Mouse (Mus musculus) gonadal fat pad, adult 2 months (tissue): ENCODE data around the gene Tmem38a. TPM values are rescaled to one million over a fixed set of nuclear protein-coding genes. Genes with fewer than 3 reads are reported as not detected.

Experiments used
- DNase-seq: peaks from one replicate; pipeline ENCODE4 v3.0.0-alpha.2; 2012; ENCODE audit warnings: low read depth
- polyA plus RNA-seq: library from polyadenylated mRNA; depleted of rRNA; stranded (reverse); fragments of >200 nt; gene quantifications from 2 replicates; pipeline ENCODE4 v1.2.3, GENCODE M21; 2012; rRNA removed

Gene Tmem38a
- polyA plus RNA-seq, 1 experiment, result 20.5 TPM

DNA sequence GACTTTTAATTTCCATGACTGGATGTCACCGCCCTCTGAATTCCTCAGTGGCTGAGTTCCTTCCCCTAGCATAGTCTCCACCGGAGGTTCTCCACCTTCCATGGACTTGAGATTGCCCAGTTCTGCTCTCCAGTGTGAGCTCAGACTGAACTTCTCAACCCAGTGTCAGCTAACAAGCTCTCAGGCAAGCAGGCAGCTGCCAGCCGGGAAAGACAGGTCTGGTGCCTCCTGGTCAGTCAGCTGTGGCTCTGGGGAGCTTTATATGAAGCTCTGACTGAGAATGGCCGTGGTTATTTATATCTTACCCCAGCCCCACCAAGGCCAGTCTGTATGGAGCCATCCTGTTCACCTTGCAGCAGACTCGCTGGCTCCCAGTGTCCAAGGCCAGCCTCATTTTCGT lies 12.5 kb downstream of the Tmem38a start:
- no peak for DNase-seq

DNA sequence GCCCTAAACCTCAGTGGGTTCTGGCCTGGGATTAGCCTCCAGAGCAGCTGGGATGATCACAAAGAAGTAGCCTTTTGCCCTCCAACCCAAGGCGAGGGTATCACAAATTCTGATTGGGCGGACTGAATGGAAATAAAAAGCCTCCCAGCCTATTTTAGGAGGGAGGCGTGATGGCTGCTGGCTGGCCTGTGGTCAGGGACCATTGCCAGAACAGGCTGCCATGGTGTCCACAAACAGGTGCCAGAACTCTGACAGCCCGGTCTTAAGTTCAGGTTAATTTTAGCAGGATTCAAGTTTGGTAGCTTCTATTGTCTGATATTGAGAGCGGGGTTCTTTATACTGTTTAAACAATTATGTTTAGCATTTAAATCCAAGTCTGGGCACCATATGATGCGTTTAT lies 16.0 kb downstream of the Tmem38a start:
- DNase-seq, result no peak

DNA sequence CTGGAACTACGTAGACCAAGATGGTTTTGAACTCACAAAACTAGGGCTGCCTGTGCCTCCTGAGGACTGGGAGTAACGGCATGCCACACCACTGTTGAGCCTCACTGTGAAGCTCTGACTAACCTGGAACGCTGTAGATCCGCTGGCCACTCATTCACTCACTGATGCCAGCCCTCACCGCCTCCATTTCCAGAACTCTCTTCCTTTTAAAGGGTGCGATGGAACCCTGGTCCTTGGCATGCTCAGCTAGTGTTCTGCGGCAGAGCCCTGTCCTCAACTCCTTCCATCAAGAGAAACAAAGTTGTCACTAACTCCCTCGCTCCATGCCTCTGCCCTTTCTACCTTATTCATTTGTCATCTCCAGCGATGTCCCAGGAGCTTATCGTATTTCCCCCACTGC lies 17.0 kb downstream of the Tmem38a start:
- no peak for DNase-seq

DNA sequence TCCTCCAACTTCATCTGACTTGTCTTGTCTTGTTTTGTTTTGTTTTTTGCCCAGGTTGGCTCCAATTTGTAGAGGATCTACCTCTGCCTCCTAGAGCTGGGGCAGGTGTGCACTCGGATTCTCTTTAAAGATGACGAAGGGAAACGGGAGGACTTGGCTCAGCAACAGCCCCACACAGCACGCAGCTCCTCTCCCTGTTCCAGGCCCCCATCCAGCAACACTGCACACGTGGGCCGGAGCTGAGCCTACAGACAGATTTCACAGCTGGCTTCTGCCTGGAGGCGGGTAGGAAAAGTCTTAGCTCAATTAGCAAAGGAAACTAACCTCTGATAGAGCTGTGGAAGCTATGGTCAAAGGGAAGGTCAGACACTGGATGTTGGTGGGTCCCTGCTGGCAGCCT lies 17.4 kb downstream of the Tmem38a start:
- DNase-seq, result no peak

DNA sequence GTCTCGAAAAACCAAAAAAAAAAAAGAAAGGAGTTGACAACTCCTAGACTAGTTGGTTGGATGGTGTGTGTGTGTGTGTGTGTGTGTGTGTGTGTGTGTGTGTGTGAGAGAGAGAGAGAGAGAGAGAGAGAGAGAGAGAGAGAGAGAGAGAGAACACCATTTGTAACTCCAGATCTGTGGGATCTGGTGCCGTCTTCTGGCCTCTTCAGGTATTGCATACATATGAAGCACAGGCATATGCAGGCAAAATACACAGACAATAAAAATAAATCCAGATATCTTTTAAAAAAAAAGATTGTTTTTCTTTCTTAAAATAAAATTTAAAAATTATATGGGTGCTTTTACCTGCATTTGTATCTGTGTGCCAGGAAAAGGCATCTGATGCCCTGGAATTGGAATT lies 18.3 kb downstream of the Tmem38a start:
- DNase-seq, result no peak

Other genes starting within 250 kb of the Tmem38a start
- gene Eps15l1, start 150.6 kb upstream of the Tmem38a start, polyA plus RNA-seq, result 43.3 and 46.3 TPM in 2 replicates
- gene Calr3, start 128.2 kb upstream of the Tmem38a start, polyA plus RNA-seq, result 0.81 and 1.7 TPM in 2 replicates
- 7.6 and 8.1 TPM in 2 replicates for gene 1700030K09Rik, start 128.2 kb upstream of the Tmem38a start, polyA plus RNA-seq
- 24.6 and 44.4 TPM in 2 replicates for gene Cherp, start 96.8 kb upstream of the Tmem38a start, polyA plus RNA-seq
- gene Slc35e1, start 79.4 kb upstream of the Tmem38a start, polyA plus RNA-seq, result 65.5 and 66.4 TPM in 2 replicates
- gene Med26, start 23.8 kb upstream of the Tmem38a start, polyA plus RNA-seq, result 7.3 and 10.0 TPM in 2 replicates
- gene Smim7, start 967 bp upstream of the Tmem38a start, polyA plus RNA-seq, result 52.5 and 55.1 TPM in 2 replicates
- gene Nwd1, start 74.7 kb downstream of the Tmem38a start, polyA plus RNA-seq, result 2.8 and 6.9 TPM in 2 replicates
- 570 and 650 TPM in 2 replicates for gene Sin3b, start 151.2 kb downstream of the Tmem38a start, polyA plus RNA-seq
- gene F2rl3, start 189.8 kb downstream of the Tmem38a start, polyA plus RNA-seq, result 2.3 and 4.2 TPM in 2 replicates